Mouse (Mus musculus) stomach, postnatal 0 days (tissue): ENCODE data around the gene Ywhah.

ENCODE experiments used
- CTCF ChIP-seq: IDR thresholded peaks from 2 replicates; pipeline ENCODE4 v1.5.1; 2016; ENCODE audit warnings: antibody characterized with exemption, low read depth, mild to moderate bottlenecking, moderate library complexity
- EP300 ChIP-seq: optimal IDR thresholded peaks from 2 replicates; pipeline ENCODE3; 2016; ENCODE audit warnings: antibody characterized with exemption

DNA sequence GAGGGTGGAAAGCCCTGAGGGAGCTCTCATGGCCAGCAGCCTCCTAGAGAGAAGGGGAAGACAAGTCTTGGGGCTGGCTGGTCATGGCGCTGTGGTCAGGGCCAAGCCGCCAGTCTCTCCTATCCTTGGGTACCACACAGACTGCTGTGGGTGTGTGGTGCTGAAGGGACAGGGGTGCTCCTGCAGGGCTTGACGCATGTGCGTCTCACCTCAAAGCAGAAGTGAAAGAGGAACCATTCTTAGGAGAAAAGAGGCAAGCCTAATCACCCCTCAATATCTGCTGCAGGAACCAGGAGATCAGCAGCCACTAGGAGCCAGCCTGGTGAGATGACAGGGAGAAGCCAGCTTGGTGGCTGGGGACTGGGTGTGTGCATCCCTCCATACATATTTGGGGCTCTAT, 20.9 kb upstream of the Ywhah start:
- no peak for TF ChIP-seq EP300
- no peak for TF ChIP-seq CTCF
